ENCODE assay signal across 16 mouse cellular contexts in the genomic region with DNA sequence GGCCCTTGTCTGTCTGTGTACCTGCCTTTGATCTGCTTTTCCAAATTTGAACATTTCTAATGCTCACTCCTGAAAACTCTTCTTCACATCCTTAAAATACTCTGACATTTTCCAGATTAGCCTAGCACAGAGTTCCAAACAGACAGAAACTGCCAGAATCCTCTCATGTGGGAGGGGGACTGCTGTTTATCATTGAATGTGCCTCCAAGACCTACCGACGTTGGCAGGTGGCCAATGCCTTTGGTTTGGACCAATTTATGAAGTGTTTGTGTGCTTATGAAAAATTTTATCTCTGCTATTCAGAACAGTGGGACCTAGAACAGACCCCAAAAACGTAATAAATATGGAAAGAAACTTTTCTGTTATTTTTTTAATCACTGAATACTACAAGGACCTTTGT.
A peak's percentile ranks its signal among the peaks of the same experiment; 100 is the strongest.
DNase-seq lines count a peak whose midpoint lies in the region; ATAC-seq lines count a peak whose summit lies in the region.
"Had no signal": no experiment of that assay in that cellular context is flagged by ENCODE, and none has a peak within 500 bp of the region (broad histone marks: within the 10 kb centered on the region; RNA-seq: fewer than 3 reads in every experiment).

No protein-coding gene starts in this region.

- no peak overlapping the region for H3K9ac ChIP-seq in heart, embryonic 12.5 days
- no peak overlapping the region for H3K9ac ChIP-seq in liver, embryonic 12.5 days
- H3K9ac ChIP-seq: forebrain, postnatal 0 days; kidney, embryonic 15.5 days; liver, embryonic 15.5 days had no signal

- H3K27ac ChIP-seq in heart, embryonic 12.5 days (ENCODE audit: poor library complexity, severe bottlenecking): no peak overlapping the region
- no peak overlapping the region for H3K27ac ChIP-seq in liver, embryonic 12.5 days
- H3K27ac ChIP-seq: kidney, embryonic 15.5 days; liver, embryonic 15.5 days had no signal

- no peak for ATAC-seq in heart, embryonic 12.5 days (ENCODE audit: insufficient number of reproducible peaks, low FRiP score)
- no peak for ATAC-seq in liver, embryonic 12.5 days
- ATAC-seq: forebrain, postnatal 0 days; Patski had no signal

- H3K9me3 ChIP-seq in heart, embryonic 12.5 days (replicated peaks): no peaks in the 10 kb centered on the region
- no peaks in the 10 kb centered on the region for H3K9me3 ChIP-seq in liver, embryonic 12.5 days (replicated peaks)
- H3K9me3 ChIP-seq: kidney, embryonic 15.5 days; liver, embryonic 15.5 days had no signal

- no peaks in the 10 kb centered on the region for H3K36me3 ChIP-seq in heart, embryonic 12.5 days
- no peaks in the 10 kb centered on the region for H3K36me3 ChIP-seq in liver, embryonic 12.5 days
- H3K36me3 ChIP-seq: kidney, embryonic 15.5 days; liver, embryonic 15.5 days had no signal

- no peak overlapping the region for H3K4me3 ChIP-seq in heart, embryonic 12.5 days
- no peak overlapping the region for H3K4me3 ChIP-seq in liver, embryonic 12.5 days
- H3K4me3 ChIP-seq: kidney, embryonic 15.5 days; liver, embryonic 15.5 days had no signal

- no peaks in the 10 kb centered on the region for H3K27me3 ChIP-seq in heart, embryonic 12.5 days (replicated peaks)
- H3K27me3 ChIP-seq in liver, embryonic 12.5 days (replicated peaks): no peaks in the 10 kb centered on the region
- H3K27me3 ChIP-seq: kidney, embryonic 15.5 days; liver, embryonic 15.5 days; Patski had no signal

- DNase-seq in heart, adult 11 months: peak; percentile 86
- peak; percentile 37 for DNase-seq in liver
- peak; percentile 74 for DNase-seq in brain, adult 2 months (ENCODE audit: low read depth, low spot score)
- DNase-seq in layer of hippocampus, adult 8-10 months (ENCODE audit: low spot score in 2 of 2): peak; percentile 59 to 69
- no peak for DNase-seq in gastrocnemius, adult 18-20 months (ENCODE audit: low spot score)
- DNase-seq: adrenal gland, postnatal 10 days; cerebellum, adult 11-12 months; forebrain, postnatal 0 days; heart, postnatal 4 days; right cerebral cortex, postnatal 14 days; thymus, postnatal 36 days had no signal

- H3K4me2 ChIP-seq in heart, embryonic 12.5 days: no peak overlapping the region
- H3K4me2 ChIP-seq in liver, embryonic 12.5 days: no peak overlapping the region
- H3K4me2 ChIP-seq: kidney, embryonic 15.5 days; liver, embryonic 15.5 days had no signal

- H3K4me1 ChIP-seq in heart, embryonic 12.5 days (replicated peaks): peaks cover 36% of the 10 kb centered on the region
- no peaks in the 10 kb centered on the region for H3K4me1 ChIP-seq in liver, embryonic 12.5 days

- WGBS in heart, embryonic 12.5 days: 41% methylated on average over 3 of the region's 3 CpGs
- WGBS in liver, embryonic 12.5 days (ENCODE audit: insufficient replicate concordance): 46% methylated on average over 3 of the region's 3 CpGs
